Mouse (Mus musculus): ENCODE results near the gene Cpb1. TPM values are rescaled to one million over a fixed set of nuclear protein-coding genes. Genes with fewer than 3 reads are reported as not detected.

The Cpb1 gene
- not detected for polyA plus RNA-seq (2017; shearing (Covaris generic))

GRCm38 (mm10) chr3:20275633-20276032 lies at the start of gene Cpb1:
Gene Cpb1 (minus strand): TSS chr3:20275733.

GRCm38 (mm10) chr3:20242050-20242449 lies 33.5 kb downstream of the Cpb1 start, which contains the start of gene Cpa3:
Gene Cpa3 (minus strand): TSS chr3:20242181.

Other genes starting within 250 kb of the Cpb1 start
- 38.1 TPM for gene Hps3, start 240.4 kb downstream of the Cpb1 start, polyA plus RNA-seq (2017; shearing (Covaris generic))
- gene Hltf, start 217.9 kb downstream of the Cpb1 start, polyA plus RNA-seq (2017; shearing (Covaris generic)): 40.7 TPM
- 18.6 TPM for gene Gyg, start 120.4 kb downstream of the Cpb1 start, polyA plus RNA-seq (2017; shearing (Covaris generic))
- gene Cpa3, start 33.6 kb downstream of the Cpb1 start, polyA plus RNA-seq (2017; shearing (Covaris generic)): not detected
- not detected for gene Agtr1b, start 91.4 kb upstream of the Cpb1 start, polyA plus RNA-seq (2017; shearing (Covaris generic))

Measured in effector memory CD4-positive, alpha-beta T cell, adult 5 months (primary cell).